Mouse (Mus musculus) CD4-positive, CD25-positive, alpha-beta regulatory T cell, adult 2 months (primary cell): ENCODE data around the gene Agxt.

Experiments
- DNase-seq: peaks from one replicate; pipeline ENCODE4 v3.0.0-alpha.2; 2012; ENCODE audit warnings: low read depth, low spot score

The Agxt gene

DNA sequence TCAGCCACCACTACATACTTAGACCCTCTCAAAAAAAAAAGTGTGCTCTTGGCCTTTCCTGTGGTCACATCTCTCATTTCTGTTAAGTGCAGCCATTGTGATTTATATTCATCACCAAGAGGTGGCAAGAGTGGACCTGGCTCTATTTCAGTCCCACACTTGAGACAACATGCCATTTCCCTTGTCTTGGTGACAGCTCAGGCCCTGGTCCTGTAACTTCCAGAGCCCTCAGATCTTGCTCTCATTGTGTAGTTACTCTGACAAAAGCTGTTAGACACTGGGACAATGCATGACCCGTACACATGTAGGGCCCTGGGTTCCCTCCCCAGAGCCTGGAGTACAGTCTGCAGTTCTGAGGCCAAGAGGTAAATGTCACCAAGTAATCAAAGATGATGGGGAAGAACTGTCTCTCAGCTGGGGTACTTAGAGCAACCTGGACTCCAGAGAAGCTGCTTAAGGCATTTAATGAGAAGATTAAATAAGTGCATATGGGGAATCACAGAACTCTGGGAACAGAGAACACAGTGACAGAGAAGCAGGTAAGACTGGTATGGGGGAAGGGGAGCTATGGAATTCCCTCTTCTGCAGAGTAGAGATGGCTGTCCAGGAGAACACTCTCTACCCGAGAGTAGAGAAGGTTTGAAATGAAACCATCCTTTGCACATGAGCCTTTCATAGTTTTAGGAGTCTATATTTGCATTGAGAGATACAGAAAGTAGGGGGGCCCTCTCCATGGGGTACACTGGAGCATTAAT, 16.0 kb downstream of the Agxt start:
- DNase-seq: no peak

DNA sequence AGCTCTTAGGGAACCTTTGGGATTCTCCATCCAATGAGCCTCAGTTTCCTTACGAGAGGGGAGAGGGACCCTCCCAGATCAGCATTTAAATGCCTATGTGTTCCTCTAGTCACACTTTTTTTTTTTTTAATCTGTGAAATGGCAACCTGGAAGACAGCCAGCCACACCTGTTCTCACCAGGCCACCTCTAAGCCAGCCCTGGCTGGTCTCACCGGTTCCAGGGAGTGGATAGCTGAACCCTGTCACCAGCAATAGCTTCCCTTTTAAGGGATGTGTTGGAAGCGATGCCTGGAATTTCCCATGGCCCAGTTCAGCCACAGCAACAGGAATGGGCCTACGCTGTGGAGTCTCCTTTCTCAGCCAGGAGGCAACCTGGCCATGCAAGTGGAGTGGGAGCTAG, 22.5 kb downstream of the Agxt start:
- DNase-seq: no peak

DNA sequence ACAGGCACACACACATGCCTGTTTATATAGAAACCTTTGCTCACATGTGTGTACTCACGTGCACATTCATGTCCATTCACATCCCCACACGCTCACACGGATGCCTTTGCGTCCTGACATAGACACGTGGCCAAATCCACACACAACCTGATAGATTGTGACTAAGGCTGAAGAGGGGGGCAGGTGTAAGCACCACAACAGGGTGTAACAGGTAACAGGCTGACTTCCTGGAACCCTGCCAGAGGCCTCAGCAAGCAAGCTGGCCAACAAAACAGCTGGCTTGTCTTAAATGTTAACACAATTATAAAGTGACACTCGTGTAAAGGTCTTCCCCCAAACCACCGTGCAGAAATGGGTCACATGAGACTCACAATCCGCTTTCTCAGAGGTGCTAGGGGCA, 23.9 kb downstream of the Agxt start:
- no peak for DNase-seq

DNA sequence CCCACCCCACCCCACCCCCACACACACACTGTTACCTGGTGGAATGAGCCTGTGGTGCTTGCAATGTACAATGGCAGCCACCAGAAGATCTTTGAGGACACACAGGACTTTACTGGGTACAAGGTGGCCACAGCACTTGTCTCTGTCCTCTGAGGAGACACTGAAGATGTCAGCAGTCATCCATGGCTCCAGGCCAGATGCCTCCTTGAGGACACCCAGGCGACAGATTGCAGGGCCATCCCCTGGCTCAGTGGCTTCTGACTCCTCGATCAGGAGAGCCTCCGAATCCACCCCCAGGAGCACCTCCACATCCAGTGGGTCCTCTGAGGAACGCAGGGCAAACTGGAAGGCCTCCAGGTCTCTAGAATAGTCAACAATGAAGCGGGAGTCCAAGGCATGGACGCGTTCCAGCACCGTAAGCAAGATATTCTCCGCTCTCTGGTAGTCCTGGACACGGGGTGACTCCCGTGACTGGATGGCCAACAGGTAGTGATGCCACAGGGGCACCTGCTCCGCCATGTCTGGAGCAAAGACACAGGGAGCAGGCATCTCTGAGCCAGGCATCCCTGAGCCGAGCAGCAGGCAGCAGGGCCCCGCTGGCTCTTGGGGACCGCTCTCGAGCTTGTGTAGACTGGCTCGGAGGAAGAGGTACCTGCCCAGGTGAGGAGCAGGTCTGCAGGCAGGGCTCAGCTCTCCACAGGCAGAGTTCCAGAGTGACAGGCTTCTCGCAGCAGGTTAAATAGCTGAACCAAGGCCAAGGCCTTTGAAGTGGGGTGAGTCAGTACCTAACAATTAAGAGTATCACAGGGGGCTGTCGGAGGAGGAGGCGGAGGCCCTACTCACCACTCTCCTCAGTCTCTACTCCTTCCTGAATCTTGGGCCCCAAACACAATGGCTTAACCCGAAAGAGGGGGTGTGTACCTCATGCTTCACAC, 24.8 kb downstream of the Agxt start:
- no peak for DNase-seq

DNA sequence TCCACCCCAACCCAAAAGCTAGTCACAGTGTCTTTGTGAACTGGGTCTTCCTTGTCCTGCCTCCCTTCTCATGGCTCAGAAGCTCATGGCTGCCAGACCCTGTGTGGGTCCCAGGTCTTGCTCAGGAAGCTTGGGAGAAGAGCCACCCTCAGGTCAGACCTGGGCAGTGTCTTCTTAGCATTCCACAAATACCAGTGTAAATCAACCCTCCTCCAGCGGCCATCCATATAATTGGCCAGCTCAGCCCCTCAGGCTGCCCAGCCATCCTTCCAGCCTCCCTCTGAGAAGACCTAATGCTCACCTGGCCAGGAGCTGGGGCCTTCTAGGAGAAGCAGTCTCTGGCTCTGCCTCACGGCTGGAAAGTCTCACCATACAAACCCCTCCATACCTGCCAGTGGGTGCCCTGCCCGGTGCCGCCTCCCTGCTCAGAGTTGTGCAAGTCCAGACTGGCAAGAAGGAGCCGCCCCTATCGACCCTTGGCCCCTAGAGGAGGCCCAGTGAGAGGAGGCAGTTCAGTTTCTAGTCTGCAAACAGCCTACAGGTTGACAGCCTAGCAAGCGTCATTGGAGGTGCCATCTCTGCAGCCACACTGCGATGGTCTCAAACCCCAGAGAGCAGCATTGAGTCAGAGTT, 25.6 kb downstream of the Agxt start, which contains the start of gene 2310007B03Rik:
Gene 2310007B03Rik (minus strand): TSS at position 448 of the 633 bp plus-strand sequence.
- no peak for DNase-seq

DNA sequence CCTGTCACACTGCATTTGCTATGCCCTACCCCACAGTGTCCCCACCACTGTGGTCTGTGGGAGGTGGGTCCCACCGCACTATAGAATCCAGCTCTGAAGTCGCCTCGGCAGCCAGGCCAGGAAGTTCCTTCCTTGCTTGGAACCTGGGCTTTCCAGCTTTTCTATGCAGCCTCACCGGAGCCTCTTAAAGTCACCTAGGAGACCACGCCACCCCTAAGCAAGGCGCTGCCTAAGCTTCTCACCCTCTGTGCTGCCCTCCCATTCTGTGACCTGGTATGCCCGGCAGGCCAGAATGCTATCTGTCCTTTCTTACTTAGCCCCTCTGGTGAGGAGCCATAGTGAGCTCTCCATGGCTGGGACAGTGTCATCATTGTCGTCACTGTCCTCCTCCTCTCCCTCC, 26.3 kb downstream of the Agxt start:
- DNase-seq: no peak

DNA sequence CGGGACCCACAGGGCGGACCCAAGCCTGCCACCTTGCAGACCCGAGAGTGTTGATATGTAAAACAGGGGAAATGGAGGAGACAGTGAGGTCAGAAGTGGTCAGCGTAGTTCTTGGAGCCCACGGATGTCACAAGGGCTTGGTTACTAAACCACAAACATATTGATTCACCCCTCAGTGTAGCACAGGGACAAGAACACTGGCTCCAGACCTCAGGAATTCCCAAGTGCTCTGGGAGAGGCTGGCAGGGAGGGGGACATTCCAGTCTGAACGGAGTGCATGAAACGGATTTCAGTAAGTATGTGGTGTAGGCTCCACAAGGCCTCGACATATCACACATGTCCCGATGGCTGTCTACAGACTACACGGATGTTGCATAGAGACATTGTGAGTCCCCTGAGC, 26.9 kb downstream of the Agxt start:
- DNase-seq: no peak

DNA sequence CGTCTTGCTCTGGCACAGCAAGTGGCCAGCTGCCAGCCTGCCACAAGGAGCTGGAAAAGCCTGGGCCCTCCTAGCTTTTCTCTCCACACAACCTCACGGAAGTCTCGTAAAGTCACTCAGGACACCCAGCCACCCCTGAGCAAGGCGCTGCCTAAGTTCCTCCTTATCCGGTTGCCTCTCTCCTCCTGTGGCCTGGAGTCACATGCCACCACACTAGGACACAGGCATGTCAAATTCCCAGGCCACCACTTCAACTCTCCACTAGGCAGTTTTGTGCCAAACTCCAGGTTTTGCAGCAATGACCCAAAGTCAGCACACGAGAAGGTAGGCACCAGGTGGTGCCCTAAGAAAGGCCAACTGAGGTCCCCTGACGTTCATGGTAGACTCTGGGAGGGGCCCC, 27.5 kb downstream of the Agxt start:
- no peak for DNase-seq

DNA sequence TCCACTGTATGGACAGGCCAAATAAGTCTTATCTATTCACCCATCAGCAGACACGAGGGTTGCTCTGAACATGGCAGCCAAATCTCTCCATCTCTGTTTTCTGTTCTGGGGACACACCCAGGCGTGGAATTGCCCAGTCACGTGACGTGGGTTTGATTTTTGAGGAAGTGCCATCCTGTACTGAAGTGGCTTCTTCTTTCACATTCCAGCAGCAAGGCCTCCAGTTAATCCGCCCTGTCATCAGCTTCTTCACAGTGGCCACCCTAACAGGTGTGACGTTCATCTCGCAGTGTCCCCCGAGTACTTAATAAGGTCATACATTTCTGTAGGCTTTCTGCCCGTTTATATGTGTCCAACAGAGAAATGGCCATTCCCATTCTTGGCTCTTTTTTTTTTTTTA, 30.4 kb downstream of the Agxt start:
- DNase-seq: no peak

DNA sequence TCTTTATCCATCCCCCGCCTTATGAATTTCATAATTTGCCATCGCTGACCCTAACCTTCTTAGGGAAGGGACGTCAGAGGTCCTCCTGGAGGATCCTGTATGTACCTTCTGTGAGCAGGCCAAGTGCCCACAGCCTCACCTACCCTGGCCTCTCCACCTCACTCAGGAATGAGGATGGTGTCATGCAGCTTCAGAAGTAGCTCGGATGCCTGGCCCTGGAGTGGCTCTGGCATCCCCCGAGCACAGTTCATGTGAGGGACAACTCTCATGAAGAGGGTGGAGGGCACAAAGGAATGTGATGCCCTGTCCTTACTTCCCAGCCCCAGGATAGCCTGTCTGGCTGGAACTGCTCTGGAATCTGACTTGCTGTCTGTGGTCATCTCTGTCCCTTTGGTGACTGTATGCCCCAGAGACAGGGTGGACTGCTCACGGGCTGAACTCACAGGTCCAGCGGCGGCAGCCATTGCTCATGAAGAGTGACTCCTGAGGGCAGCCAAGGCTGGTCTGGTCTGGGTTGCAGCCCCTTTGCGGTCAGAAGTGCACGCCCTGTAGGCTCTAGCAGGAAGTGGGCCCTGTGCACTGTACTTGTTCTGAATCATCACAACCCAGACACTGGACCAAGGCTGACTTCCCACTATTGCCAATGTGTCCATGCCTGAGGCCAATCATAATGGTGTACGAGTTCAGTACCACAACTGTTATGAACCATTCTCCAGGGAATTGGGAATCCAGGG, 31.5 kb downstream of the Agxt start:
- no peak for DNase-seq

DNA sequence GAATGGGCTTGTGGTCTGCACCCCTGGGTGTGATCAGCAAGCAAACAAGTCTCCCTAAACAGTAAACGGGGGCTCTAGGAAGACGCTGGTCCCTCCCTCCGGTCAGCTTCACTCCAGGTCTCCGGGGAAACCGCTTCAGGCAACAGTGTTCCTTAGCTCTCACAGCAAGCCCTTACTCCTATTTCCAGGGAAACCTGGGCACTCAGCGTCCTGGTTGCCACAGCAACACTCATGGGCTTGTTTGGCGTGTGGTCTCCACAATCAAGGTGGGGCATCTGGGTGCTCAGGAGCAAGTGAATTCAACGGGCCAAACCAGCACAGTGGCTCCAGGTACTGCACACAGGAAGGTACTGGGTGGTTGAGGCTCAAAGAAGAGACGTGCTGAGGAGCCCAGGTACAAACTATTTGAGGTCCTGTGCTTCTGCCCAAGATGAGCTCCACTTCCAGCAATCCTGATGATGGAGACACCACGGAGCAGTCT, 33.3 kb downstream of the Agxt start, which contains the start of gene Crocc2:
Gene Crocc2 (plus strand): TSS at position 431 of the 481 bp plus-strand sequence.
- DNase-seq: no peak

DNA sequence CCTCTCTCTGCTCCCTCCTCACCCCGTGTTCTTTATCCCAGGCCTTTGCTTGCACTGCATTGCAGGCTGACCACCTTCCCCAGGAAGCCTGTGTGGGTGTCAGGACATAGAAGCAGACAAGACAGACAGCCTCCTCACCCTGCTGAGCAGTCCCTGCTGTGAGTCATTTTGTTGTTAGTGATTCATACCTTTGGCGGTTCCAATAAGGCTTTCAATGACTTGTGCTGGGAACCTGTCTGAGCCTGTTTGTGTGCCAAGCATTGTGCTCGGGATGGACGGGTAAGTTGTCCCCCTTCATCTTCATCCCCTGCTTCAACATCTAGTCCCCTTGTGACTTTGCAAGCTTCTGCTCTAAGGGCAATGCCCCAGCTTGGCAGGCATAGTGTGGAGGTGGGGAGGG, 38.6 kb downstream of the Agxt start:
- DNase-seq: no peak

DNA sequence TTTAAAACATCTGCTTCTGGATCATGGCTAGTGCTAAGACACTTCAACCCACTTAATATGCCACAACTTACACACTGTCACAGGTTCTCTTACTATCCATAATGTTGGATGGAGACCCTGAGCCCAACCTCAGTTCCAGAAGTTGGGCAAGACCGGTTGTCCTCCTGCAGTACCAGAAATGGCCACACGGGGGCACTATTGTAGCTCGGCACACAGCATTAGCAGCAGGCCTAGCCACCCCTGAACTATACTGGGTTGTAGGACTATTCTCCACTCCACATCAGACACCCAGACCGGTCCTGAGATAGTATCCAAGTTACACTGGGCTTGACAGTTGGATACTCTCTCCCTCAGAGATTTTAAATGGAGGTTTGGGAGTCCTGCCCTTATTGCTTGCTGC, 39.4 kb downstream of the Agxt start:
- DNase-seq: peak; percentile 84

DNA sequence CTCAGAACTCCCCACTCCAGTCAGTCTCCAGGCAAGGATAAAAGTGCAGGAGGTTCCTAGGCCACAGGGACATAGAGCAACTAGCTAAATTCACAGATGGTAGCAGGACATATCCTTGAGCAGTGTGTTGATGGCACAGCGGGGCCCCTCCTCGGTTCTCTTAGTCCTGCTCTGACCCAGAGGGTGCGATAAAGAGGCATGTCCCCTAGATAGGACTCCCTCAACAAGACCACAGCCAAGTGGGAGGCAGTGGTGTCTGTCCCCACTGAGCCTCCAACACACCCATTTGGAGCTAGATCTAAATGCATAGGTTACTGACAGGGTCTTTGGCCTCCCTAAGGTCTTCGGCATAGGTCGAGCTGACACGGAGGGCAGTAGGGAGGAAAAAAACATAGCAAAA, 40.8 kb downstream of the Agxt start:
- DNase-seq: no peak

DNA sequence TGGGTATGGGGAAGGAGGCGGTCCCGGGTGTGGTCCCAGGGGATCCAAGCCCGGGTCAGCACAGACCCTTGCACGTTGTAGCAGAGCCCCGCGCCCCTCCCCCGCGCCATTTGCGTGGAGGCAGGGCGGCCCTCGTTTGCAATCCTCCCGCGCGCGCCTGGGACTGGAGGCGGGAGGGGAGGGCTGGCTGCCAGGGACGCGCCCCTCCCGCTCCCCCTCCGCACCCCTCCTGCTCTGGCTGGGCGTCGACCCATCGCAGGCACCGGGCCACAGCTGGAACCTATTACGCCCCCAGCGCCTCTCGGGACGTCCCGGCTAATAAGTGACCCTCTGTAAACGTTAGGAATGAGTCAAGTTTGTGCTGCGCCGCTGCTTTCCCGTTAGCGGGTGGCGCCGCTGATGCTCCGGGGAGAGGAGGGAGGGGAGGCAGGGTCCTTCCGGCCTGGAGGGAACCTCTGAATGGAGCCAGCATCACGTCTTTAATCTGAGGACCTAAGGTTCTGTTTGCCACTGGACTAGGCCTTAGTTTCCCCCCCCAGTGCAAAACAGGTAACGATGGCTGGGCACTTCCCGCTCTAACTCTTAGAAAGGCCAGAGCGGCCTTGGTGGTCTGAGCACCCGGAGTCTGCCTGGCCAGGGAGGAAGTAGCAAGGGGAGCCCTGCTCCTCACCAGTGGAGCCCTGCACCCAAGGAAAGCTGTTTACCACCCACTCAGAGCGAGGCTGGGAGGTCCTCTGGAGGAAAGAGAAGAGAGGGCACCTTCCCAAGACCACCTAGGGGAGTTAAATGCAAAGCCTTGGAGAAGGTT, 41.7 kb downstream of the Agxt start:
- no peak for DNase-seq

DNA sequence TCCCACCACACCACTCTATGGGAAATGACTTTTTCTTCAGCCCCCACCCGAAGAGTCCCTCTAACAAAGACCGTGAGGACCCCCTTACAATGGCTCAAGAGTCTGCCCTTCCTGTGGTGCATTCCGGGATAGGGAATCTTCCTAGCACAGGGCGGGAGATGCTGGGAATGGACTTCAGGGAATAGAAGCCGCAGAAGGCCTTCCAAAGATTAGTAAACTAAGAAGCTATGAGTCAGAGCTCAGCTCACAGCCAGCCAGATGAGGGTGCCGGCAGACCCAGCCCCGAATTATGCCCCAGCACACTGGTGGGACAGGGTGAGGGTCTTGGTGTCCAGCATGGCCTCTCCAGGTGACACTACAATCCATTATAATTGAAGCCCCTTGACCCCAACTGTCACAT, 47.2 kb downstream of the Agxt start:
- DNase-seq: no peak

DNA sequence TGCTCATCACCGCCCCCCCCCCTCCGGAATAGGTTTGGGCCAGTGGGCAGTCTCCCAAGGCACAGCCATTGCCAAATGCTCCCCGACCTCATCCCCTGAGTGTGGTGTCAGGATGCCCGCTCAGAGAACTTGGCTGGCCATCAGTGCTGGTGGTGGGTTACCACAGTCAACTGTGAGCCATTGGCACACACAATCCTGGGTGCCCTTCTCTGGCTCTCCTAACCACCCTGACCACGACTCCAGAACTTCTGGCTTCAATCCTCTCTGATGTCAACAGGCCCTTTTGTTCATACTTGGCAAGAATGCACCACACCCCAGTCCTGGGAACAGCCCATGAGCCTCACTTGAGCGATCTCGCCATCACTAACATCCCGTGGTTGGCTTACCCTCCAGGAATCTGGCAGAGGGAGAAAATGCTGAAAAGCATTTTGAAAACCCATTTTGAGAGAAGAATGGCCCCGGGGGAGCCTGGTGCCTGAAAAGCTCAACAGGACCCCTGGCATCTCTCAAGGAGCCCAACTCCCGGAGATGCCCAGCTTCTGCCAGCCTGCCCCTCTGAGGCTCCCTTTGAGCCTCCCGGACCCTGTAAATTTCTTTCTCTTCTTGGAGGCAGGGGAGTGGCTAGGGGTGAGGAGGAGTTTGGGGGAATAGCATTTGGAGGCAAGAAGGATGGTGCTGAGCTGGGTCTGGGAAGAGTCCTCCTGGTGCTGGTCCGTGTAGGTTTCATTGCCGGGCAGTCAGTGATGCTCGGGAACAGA, 49.2 kb downstream of the Agxt start:
- no peak for DNase-seq

DNA sequence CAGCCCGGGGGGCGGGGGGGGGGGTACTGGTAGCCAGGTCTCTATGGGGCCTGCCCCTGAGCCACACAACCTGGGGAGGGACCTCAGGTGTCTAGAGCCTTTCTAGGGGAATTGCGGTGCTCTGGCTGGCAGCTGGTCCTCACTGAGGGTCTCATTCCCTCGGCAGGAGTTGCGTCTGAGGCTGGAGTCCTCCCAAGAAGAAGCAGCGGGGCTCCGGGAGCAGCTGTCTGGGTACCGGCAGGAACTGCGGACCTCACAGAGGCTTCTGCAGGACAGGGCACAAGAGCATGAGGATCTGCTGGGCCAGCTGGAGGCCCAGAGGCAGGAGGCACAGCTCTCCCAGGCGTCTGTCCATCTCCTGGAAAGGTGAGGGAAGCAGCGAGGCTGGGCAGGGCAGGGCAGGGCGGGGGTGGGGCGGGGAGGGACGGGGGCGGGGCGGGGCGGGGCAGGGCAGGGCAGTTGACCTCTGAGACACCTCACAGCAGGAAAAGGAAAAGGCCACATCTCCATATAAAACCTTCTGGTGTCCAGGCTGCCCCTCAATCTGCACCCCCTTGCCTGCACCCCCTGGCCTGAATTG, 55.8 kb downstream of the Agxt start:
- DNase-seq: no peak

DNA sequence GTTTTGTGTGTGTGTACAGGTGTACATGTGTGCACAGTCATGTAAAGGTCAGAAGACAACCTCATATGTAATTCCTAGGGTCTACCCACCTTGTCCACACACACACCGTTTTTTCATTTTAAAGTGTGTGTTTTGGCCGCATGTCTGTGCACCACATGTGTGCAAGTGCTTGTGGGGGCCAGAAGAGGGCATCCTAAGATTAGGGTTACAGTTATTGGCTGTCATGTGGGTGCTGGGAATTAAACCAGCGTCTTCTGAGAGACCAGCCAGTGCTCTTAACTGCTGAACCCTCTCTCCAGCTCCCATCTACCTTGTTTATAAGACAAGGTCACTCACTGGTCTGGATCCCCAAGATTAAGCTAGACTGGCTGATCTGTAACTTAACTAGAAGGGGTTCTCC, 59.9 kb downstream of the Agxt start:
- DNase-seq: no peak
